Mouse (Mus musculus) G1E (cell line): ENCODE measurements around the gene Vangl2.

Source experiments
- CTCF ChIP-seq: IDR thresholded peaks from 2 replicates; pipeline ENCODE4 v1.5.1; 2012; ENCODE audit warnings: low read depth, low read length, inconsistent platforms, mixed read lengths
- GATA1 ChIP-seq: IDR thresholded peaks from 2 replicates; pipeline ENCODE4 v1.6.1; 2012; ENCODE audit warnings: borderline replicate concordance, low read length, inconsistent platforms, mixed read lengths
- POLR2AphosphoS5 ChIP-seq: IDR thresholded peaks from 2 replicates; pipeline ENCODE4 v1.6.1; 2012; ENCODE audit warnings: low read depth, low read length, inconsistent platforms; ENCODE audit not compliant: insufficient replicate concordance

DNA sequence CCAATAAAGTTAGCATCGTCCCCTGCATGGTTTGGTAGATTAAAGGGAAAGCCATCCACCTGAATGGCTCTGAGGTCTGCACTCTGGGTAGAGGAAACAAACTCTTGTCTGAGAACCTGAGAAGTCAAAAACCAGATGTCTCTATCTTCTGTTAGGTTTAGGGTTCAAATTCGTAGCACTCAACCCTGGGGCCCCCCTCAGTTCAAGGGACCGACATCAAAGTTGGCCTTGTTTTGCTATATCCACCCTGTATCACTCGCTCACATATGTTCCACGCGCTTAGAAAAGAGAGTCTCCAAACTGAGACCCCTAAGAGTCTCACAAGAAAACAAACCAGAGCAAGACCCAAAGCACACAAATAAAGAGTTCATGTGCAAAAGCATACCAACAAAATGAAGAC, 66.5 kb downstream of the Vangl2 start:
- TF ChIP-seq CTCF (no peak), GATA1 (no peak), POLR2AphosphoS5 (no peak)
